Mouse (Mus musculus) spleen, adult 2 months (tissue): ENCODE measurements around the gene Gatad2a.

ENCODE experiments used
- CTCF ChIP-seq: fragments of 200-500 bp; IDR thresholded peaks from 2 replicates; pipeline ENCODE4 v1.5.1; 2011; ENCODE audit warnings: mild to moderate bottlenecking, inconsistent platforms; ENCODE audit not compliant: insufficient read depth, insufficient read length, insufficient replicate concordance; ENCODE audit errors: extremely low read depth
- POLR2A ChIP-seq: fragments of 200-500 bp; IDR thresholded peaks from 2 replicates; pipeline ENCODE4 v1.6.1; 2011; ENCODE audit warnings: low read depth, low read length, inconsistent platforms

- TF ChIP-seq CTCF, result no peak
- TF ChIP-seq POLR2A, result no peak
These were observed 102.3 kb downstream of the Gatad2a start for GRCm38 (mm10) chr8:69893863-69894262.
